Mouse (Mus musculus) activated CD4-positive, CD25-positive, alpha-beta regulatory T cell, adult 4 months (primary cell): ENCODE results near the gene Tcirg1. TPM values are rescaled to one million over a fixed set of nuclear protein-coding genes. Genes with fewer than 3 reads are reported as not detected.
A peak's percentile ranks its signal among the peaks of the same experiment; 100 is the strongest.

Experiments
- ATAC-seq: one replicate; pipeline ENCODE4 v1.8.0; 2017
- polyA plus RNA-seq, 2 experiments: library from polyadenylated mRNA; unstranded; fragments of 100-300 nt; shearing (Covaris generic); gene quantifications; one replicate each; pipeline ENCODE4 v1.2.1; 2017

Tcirg1 gene
- polyA plus RNA-seq, result 10 to 100 TPM; 36.2 to 70.0 TPM

DNA sequence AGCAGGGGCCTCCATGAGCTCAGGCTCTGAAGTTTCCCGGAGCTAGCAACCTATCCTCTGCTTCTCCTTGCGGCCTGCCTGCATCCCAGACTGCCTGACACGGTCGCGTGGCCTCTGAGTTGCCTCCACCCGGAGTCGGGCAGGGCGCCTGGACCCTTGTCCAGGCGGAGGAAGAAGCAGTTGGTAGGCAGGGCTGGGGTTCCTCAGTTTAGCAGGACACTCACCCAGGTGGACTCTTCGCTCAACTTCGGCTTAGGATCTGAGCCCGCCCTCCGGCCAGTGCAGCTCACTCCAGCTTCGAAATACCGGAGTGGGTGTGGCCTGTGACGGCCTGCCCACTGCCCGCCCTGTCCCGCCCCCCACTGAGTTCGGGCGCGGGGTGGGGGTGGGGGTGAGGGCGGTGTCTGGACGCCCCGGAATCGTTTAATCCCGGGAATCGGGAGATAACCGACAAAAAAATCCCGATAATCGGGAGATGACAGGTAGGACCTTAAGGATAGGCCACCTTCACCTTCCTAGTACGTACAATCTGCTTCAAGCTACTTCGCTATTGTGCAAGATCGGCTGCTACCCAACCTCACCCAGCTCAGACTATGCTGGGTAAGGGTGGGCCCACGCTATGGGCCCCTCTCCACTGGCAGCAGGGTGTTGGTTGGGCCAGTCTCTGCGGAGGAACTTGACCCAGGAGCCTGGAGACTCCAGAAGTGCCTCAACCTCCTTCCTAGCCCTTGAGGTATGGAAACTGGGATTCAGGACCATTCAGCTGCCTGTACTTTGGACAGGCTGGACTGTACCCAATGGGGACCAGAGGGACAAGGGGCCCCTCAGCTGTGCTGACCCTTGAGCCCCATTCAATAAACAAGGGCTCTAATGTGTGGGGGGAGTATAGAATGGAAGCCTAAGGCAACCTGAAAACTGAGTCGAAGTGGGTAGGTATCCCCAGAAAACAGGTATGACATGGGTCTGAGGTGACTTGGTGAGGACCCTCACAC lies at the start of gene Tcirg1:
Tcirg1 (minus strand) TSS at position 339 of the 992 bp plus-strand sequence.
- ATAC-seq, result peak; percentile 45

DNA sequence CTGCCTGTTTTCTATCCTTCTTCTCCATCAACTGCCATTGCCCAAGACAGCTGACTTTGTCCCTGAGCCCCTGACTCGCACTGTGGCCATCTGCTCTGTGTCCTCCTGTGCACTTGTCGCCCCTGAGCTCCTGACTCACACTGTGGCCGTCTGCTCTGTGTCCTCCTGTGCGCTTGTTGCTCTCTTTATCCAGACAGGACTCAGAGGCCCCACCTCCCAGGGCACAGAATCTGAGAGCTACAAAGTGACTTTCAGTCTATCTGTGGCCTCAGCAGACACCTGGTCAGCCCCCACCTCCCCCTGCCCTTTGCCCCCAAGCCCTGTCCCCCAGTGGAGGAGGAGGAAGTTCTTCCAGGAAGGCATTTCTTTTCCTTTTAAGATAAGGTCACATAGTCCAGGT lies 48.9 kb upstream of the Tcirg1 start:
- no peak for ATAC-seq

DNA sequence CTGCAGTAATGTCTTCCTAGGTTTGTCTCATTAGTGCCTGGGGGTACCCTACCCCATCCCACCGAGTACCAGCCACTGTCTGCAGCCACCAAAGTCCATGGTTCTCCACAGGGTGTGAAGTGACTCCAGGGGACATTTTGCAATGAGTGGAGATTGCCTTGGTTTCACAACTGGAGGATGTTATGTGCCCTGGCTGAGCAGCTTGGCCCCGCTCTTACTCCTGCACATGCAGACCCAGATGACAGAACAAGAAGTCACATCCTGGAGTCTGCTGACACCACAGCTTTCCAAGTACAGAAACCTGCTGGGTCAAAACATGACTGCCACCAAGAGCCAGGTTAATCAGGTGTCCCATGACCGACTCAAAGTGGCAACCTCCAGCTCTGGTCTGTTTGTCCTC lies 48.1 kb upstream of the Tcirg1 start:
- ATAC-seq, result no peak

DNA sequence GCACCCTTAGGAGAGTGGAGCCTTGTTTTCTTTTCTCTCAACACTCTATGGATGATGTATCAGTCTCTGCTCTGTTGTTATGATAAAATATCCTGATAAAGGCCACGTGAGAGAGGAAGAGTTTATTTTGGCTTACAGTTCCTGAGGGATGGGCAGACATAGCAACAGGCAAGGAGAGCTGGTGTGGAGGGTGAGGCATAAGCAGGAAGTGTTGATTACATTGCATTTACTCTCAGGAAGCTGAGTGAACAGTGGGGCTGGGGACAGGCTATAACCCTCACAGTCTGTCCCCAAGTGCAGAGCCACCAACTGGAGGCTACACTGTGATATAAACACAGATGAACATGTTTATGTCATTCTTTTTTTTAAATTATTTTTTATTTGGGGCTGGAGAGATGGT lies 45.2 kb upstream of the Tcirg1 start:
- no peak for ATAC-seq

DNA sequence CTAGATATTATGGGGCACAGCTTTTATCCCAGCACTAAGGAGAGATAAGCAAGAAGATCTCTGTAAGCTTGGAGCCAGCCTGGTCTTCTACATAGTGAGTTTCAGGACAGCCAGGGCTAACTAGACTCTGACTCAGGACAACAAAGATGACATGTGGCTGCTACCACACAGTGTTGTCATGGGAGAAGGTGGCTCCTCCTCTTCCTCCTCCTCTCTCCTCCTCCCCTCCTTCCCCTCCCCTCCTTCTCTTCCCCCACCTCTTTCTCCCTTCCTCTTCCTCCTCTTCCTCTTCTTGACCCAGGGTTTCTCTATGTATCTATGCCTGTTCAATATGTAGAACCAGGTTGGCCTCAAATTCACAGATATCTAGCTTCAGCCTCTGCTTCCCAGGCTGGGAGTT lies 44.5 kb upstream of the Tcirg1 start:
- no peak for ATAC-seq

DNA sequence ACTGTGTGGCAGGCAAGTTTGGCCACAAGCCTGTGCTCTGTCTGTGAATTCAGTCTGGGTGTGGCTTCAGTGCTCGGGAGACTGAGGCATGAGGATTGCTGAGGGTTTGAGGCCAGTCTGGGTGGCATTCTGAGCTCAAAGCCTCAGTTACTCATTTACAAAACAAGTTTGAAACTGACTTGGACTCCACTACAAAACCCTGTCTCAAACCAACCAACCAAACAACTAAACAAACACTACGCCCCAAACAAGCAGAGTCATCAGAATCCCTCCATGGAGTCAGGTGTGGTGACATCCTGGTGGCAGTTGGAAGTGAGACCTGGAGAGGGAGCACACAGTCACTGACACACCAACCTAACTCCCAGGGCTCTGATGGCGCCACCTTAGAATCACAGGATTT lies 43.4 kb upstream of the Tcirg1 start:
- no peak for ATAC-seq

DNA sequence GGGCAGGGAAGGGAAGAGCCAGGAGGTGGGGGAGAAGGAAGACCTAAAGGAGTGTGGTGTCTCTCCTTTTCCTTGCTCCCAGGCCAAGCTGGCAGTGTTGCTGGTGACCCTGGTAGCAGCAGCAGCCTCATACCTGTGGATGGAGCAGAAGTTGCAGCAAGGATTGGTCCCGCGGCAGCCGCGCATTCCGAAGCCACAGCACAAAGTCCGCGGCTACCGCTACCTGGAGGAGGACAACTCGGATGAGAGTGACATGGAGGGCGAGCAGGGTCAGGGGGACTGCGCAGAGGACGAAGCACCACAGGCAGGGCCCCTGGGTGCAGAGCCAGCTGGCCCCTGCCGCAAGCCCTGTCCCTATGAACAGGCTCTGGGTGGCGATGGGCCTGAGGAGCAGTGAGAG lies 41.6 kb upstream of the Tcirg1 start:
- ATAC-seq, result no peak

DNA sequence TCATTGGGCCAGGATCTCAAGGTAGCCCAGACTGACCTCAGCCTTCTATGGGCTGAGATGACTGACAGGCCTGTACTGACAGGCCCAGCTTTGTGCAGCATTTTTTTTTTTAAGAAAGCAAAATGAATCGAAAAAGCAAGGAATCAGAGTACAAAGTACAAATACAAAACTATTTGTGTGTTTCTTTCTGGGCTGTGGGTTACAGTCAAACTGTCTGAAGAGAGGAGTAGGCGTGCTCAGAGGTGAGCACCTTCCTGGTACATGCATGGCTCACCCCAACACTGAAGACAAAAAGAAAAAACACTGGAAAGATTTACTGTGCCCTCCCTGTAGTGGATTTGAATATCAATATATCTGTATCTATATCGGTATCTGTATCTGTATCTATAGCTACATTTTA lies 40.9 kb upstream of the Tcirg1 start:
- no peak for ATAC-seq

DNA sequence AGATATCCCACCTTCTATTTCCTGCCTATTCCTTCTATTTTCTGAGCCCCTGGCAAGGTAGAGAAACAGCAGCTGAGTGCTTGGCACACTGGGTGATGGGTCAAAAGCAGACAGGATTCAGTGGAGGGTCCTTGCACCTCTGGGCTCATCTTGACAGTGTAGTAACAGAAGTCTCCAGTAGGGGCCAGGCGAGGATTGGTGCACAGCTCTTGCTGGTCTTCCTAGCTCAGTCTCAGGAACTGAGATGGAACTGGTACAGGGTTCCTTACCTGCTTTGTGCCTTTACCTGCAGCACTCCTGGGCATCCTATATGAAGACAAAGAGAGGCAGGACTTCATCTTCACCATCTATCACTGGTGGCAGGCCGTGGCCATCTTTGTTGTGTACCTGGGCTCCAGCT lies 39.8 kb upstream of the Tcirg1 start:
- ATAC-seq, result peak; percentile 57

DNA sequence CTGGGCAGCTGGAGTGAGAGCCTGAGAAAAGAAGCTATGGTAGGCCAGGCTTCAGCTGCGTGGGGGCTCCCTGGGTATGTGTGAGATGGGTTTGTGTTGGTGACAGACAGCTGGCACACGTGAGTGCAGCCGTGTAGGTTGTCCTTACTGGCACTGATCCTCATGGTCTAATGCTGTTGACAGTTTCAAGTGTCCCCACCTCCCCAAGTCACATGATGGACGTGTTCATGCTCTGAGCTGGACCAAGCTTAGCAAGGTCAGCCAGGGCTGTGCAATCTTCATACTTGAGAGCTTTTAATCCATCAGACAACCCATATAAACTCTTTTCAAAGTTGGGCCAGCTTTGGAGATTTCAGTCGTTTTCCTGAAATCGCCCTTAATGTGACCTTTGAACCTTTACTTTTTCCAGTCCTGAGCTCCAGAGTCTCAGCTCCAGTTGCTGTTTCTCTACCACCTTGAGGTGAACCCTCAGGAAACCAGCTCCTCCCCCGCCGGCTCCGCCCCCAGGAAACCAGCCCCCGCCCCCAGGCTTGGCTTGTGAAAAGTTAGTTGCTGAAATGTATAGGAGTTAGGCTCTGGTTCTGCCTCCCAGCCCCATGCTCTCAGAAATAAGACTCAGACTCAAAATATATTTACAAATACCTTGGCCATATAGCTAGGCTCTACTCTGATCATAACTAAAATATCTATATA lies 39.1 kb upstream of the Tcirg1 start:
- ATAC-seq, result no peak

DNA sequence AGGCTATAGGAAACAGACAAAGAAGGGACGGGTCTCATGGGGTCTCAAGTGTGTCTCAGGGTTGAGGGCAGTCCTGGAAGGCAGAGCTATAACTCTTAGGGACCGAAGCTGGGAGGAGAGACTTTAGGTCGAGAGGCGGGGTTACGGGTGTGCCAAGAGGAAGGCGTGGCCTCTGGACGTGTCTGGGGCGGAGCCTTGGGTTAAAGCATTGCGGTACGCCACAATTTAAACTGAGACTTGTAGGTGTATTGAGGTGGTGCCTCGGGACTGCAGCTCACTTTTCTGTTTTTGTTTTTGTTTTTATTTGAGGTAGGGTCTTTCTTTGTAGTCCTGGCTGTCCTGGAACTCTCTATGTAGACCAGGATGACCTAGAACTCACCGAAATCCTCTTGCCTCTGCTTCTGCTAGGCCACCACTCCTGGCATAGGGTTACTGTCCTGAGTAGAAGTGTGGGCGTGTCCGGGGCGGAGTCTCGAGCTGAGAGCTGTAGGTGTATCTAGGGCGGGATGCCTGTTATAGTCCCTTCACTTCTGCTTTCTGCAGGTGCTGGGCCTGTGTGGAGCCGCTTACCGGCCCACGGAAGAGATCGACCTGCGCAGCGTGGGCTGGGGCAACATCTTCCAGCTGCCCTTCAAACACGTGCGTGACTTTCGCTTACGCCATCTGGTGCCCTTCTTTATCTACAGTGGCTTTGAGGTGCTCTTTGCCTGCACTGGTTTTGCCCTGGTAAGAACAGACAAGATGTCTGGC lies 36.2 kb upstream of the Tcirg1 start:
- ATAC-seq, result peak; percentile 80

DNA sequence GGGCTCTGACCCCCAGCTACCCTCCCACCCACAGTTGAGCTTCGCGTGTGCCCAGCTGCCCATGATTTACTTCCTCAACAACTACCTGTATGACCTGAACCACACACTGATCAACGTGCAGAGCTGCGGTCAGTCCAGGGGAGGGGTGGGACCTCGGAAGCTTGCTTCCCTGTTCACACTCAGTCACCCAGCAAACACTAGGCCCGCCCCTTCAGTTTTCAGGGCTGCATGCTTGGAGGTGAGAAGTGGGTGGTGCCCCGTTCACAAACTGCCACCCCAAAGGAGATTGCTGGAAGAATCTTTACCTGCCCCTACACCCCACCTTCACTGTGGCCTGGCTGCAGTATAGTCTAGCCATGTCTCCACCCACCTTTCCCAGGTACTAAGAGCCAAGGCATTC lies 35.4 kb upstream of the Tcirg1 start:
- ATAC-seq, result no peak

DNA sequence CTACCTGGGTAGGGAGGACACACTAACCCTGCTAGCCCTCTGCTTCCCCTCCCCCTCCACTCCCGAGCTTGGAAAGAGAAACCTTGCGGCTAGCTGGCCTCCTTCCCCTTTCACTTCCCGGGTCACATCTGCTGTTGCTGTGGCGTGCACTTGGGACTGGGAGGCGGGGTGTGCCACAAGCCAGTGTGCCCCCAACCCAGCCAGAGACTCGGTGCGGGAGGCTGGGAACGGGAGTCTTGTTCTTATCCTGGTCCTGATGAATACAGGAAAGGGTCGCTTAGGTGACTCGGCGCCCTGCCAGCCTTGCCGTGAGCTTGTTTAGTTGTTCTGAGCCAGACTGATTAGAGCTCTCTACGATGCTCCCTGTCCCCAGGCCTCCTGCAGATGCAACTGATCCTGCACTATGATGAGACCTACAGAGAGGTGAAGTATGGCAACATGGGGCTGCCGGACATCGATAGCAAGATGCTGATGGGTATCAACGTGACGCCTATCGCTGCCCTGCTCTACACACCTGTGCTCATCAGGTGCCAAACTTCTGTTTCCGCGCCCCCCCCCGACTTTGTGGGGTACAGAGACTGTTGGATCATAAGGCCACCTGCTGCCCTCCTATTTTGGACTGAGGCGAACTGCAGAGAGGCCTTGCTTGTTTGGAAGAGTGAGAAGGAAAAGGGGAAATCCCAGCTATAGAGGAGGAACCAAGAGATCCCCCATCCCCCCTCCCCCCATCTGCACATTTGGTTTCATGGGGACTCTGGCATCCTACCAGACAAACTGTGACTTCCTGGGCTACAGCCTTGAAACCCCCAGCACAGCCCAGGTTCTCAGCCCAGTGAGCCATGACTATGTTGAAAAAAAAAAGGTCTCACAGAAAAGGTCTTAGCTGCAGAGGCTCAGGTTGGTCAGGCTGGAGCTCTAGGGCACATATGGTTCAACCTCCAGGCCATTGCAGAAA lies 29.2 kb upstream of the Tcirg1 start:
- peak; percentile 45 for ATAC-seq

DNA sequence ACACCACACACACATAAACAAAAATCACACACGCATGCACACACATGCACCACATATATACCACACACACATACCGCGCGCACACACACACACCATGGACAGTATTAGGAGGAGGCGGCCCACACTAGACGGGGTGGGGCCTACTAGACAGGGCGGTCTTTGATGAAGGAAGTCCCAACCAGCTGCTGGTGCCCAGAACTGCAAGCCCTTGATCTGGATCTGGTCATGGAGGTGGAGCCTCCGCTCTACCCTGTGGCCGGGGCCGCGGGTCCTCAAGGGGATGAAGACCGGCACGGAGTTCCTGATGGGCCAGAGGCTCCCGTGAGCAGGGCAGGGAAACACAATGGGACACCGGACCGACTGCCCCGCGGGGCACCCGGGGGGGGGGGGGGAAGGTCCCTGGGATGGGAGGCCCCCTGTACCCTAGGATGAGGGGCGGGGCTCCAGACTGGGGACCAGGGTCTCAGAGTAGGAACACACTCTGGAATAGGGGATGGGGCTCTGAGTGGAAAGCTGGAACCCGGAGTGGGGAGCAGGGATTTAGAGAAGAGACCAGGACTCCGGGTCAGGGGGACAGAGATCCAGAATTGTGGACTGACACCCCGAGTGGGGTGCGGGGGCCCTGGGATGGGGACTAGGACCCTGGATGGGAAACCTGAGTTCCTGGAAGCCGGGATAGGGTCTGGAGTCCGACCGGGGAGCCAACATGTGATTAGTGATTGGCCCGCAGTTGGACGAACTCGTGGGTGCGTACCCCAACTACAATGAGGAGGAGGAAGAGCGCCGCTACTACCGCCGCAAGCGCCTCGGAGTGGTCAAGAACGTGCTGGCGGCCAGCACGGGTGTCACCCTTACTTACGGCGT lies 28.3 kb upstream of the Tcirg1 start, which contains the start of gene Unc93b1:
Unc93b1 (plus strand) TSS at position 155 of the 864 bp plus-strand sequence.
- peak; percentile 88 for ATAC-seq

DNA sequence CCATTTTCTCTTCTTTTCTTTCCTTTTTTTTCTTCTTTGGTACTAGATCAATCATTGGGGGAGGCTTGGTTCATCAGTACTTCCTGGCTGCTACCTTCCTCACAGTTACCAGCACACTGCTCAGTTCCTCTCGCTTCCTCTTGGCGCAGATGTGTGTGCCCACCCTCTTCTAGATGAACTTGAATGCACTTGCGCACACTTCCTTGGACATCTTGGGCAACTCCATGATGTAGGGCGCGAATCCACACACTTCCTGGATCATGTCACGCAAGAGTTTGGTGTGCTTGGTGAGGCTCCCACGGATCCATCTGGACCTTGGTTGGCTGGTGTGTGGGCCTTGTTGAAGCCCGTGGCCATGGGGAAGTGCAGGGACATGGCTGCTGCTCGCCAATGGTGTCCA lies 24.8 kb upstream of the Tcirg1 start:
- no peak for ATAC-seq

DNA sequence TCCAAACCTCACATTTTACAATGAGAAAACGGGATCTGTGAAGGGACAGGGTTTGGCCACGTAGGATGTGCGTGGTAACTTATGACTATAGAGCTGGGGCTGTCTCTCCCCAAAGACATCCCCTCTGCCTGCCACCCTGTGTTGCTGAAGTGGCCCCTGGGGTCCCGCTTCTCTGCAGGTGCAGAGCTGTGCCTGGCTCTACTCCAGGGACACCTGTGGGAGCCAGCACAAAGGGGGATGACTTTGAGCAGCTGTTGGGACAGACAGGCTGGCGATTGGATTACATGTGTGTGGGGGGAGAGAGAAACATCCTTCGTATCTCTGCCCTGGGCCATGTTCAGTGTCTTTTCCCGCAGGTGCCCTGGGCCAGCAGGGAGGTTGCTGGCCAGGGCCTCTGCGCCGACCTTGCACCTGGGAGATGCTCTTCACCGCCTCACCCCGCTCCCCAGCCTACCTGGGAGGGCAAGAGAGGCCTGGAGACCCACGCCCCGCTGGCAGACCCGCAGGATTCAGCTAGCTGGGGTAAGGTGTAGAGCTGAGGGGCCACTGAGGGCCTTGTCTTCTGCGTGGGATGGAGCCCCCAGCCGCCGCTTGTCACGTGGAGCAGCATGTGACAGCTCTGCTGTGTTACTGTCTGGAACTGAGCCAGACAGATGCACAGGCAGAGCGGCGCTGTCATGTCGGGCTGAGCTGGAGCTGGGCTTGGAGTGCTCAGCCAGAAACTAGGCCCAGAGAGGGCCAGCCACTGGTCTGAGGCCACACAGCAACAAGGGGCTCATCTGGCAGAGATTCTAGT lies 23.5 kb upstream of the Tcirg1 start:
- ATAC-seq, result no peak

DNA sequence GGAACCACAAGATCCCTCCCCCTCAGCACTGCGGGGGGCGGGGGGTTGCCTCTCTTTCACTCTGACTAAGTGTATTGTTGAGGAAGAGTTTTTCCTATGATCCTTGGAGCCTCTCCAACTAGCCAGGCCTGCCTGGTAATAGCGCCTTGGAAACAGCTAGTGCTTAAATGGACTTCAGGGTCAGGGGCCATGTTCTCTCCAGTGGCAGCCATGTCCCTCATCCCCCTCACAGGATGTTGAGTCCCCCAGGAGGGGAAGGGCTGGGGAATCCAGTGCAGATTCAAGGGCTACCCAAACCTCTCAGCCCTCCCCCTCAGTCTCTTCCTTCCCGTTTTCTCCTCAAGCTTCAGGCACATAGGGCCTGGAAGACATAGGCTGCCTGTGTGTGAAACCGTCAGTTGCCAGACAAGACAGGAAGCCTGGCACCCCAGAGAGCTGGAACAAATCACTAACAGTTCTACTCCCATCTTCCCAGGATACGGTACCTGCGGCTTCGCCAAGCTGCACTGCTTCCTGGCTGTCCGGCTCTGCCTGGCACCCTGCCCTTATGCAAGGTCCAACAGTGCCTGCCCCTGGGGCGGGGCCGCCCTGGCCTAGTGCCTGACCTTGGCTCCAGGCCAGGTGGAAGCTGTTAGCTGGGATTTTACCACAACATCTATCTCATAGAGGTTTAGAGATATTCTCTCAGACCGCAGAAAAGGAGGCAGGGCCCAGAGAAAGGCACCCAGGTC lies 22.4 kb upstream of the Tcirg1 start, which contains the start of gene Aldh3b1:
Aldh3b1 (minus strand) TSS at position 598 of the 731 bp plus-strand sequence.
- ATAC-seq, result no peak

DNA sequence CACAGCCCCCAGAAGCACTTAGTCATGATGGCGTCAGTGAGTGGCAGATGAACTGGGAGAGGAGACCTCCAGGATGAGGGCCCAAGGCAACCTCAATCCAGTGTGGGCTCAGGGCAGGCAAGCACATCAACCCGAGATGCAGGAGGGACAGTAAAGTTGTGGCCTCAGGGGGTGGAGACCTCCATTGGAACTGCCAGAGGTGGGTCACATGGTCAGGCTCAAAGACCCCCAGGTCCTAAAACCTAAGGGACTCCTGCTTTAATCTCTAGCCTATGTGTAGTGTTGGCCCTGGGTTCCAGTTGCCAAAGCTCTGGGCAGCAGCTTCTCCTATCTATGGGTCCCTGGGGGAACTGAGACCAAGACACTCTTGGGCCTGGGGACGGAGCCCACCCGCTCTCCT lies 21.8 kb upstream of the Tcirg1 start:
- no peak for ATAC-seq

DNA sequence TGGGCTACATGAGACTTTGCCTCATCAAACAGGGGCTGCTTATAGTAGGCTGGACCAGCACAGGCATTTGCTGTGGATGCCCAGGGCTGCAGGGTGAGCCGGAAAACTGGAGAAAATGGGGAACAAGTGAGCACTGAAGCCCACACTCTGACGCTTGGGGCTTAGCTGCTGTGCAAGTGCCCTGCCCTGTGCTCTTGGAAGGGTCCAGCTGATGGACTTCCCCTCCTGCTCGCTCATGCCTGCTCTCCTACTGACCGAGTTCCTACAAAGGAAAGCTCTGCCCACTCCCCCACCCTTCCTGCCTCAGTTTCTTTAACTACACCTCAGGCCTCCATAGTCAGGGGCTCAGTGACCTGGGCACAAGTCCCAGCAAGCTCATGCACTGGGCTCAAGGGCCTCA lies 21.1 kb upstream of the Tcirg1 start:
- no peak for ATAC-seq
